Mouse (Mus musculus): Measurements from ENCODE around the gene Havcr2.

GRCm38 (mm10) chr11:46435363-46435762, 19.4 kb upstream of the Havcr2 start:
- TF ChIP-seq CTCF (IDR thresholded peaks at IDR 0.05) (no peak), EP300 (IDR thresholded peaks at IDR 0.05) (no peak)

Data from lung, postnatal 0 days (tissue).